ENCODE assay signal across 17 mouse cellular contexts in the genomic region with DNA sequence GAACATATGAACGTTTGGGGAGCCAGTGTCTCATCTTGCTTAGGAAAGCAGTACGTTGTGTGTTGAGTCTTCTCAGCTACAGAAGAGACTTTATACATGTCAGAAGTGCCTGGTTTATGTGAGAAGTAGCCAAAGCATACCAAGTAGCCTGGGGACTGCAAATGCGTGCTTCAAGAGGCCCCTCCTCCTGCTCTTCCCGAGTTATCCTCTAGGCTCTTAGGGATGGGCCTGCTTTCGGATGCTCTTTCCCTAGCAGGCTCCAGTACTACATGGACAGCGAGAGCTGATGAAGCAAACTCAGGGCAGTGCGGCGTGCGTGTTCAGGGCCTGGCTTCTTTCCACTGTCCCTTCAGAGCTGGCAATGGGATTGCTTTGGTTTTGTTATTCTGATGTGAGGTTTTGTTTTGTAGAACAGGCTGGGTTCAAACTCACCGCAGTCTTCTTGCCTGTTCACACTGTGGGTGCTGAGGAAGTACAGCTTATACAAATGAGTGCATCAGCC.
"Had no signal": no experiment of that assay in that cellular context is flagged by ENCODE, and none has a peak within 500 bp of the region (broad histone marks: within the 10 kb centered on the region; RNA-seq: fewer than 3 reads in every experiment).

No protein-coding gene starts in this region.

- H3K4me2 ChIP-seq: kidney, embryonic 15.5 days; limb, embryonic 12.5 days; liver, embryonic 13.5 days; lung, embryonic 15.5 days; midbrain, embryonic 11.5 days; midbrain, embryonic 15.5 days; neural tube, embryonic 15.5 days had no signal

- H3K27me3 ChIP-seq: kidney, embryonic 15.5 days; limb, embryonic 12.5 days; liver, embryonic 13.5 days; lung, embryonic 15.5 days; megakaryocyte, embryonic 14.5 days; midbrain, embryonic 15.5 days; neural tube, embryonic 15.5 days had no signal

- H3K9me3 ChIP-seq: kidney, embryonic 15.5 days; limb, embryonic 12.5 days; liver, embryonic 13.5 days; lung, embryonic 15.5 days; megakaryocyte, embryonic 14.5 days; midbrain, embryonic 15.5 days; neural tube, embryonic 15.5 days had no signal

- H3K4me3 ChIP-seq: kidney, embryonic 15.5 days; limb, embryonic 12.5 days; liver, embryonic 13.5 days; lung, embryonic 15.5 days; megakaryocyte, embryonic 14.5 days; midbrain, embryonic 15.5 days; neural tube, embryonic 15.5 days had no signal

- ATAC-seq: liver, postnatal 0 days; midbrain, embryonic 15.5 days had no signal

- DNase-seq: kidney, postnatal 14 days; layer of hippocampus, adult 9-11 months; layer of hippocampus, postnatal 36 days; liver; liver, embryonic 13.5 days; liver, postnatal 0 days; lung, postnatal 14 days; right cerebral cortex, adult 18-20 months; right cerebral cortex, postnatal 25 days had no signal

- H3K9ac ChIP-seq: kidney, embryonic 15.5 days; limb, embryonic 12.5 days; liver, embryonic 13.5 days; liver, postnatal 0 days; lung, embryonic 15.5 days; midbrain, embryonic 15.5 days; neural tube, embryonic 15.5 days had no signal

- H3K4me1 ChIP-seq: kidney, embryonic 15.5 days; limb, embryonic 12.5 days; lung, embryonic 15.5 days; midbrain, embryonic 15.5 days; neural tube, embryonic 15.5 days had no signal

- H3K27ac ChIP-seq: kidney, embryonic 15.5 days; limb, embryonic 12.5 days; liver, embryonic 13.5 days; lung, embryonic 15.5 days; macrophage; midbrain, embryonic 15.5 days; neural tube, embryonic 15.5 days had no signal
